Mouse (Mus musculus) neural tube, embryonic 11.5 days (tissue): Measurements from ENCODE around the gene Ttc28. TPM values are rescaled to one million over a fixed set of nuclear protein-coding genes. Genes with fewer than 3 reads are reported as not detected.
A peak's percentile ranks its signal among the peaks of the same experiment; 100 is the strongest.

ENCODE experiments used
- ATAC-seq: fragments of 200-750 bp; cut with Nextera tagmentation; 2 replicates; pipeline ENCODE4 v1.8.0; 2017; ENCODE audit warnings: moderate number of reproducible peaks, mild to moderate bottlenecking, moderate TSS enrichment, moderate library complexity; ENCODE audit not compliant: insufficient read depth, low FRiP score, low TSS enrichment
- DNase-seq: peaks from one replicate; pipeline ENCODE4 v3.0.0-alpha.2; 2015; ENCODE audit warnings: low spot score
- H3K27ac ChIP-seq: fragments of 300-500 bp; sonication (generic); 2 replicates; pipeline ENCODE4 v1.5.1; 2014; ENCODE audit warnings: low read depth, mild to moderate bottlenecking, low read length
- H3K27me3 ChIP-seq: fragments of 300-500 bp; sonication (generic); 2 replicates; pipeline ENCODE4 v1.6.1; 2014; ENCODE audit warnings: mild to moderate bottlenecking, low read length, mixed read lengths; ENCODE audit not compliant: control insufficient read depth, insufficient read depth
- H3K36me3 ChIP-seq: fragments of 300-500 bp; sonication (generic); 2 replicates; pipeline ENCODE4 v1.6.1; 2014; ENCODE audit warnings: mild to moderate bottlenecking, low read length, moderate library complexity, mixed read lengths; ENCODE audit not compliant: control insufficient read depth, insufficient read depth
- H3K4me1 ChIP-seq: fragments of 300-500 bp; sonication (generic); 2 replicates; pipeline ENCODE4 v1.6.1; 2014; ENCODE audit warnings: low read length, mixed read lengths; ENCODE audit not compliant: control insufficient read depth, insufficient read depth
- H3K4me2 ChIP-seq: fragments of 300-500 bp; sonication (generic); 2 replicates; pipeline ENCODE4 v1.6.1; 2014; ENCODE audit warnings: low read depth, mild to moderate bottlenecking, moderate library complexity
- H3K4me3 ChIP-seq: fragments of 300-500 bp; sonication (generic); 2 replicates; pipeline ENCODE4 v1.5.1; 2014; ENCODE audit warnings: low read depth, low read length
- H3K9ac ChIP-seq: fragments of 300-500 bp; sonication (generic); 2 replicates; pipeline ENCODE4 v1.6.1; 2014; ENCODE audit warnings: mild to moderate bottlenecking, low read length
- H3K9me3 ChIP-seq: fragments of 300-500 bp; sonication (generic); 2 replicates; pipeline ENCODE4 v1.6.1; 2016; ENCODE audit warnings: low read length; ENCODE audit not compliant: control insufficient read depth
- WGBS: fragments of 180-500 bp; shearing (Covaris S2); extraction: QIAGEN DNeasy Blood & Tissue Kit; methylation state at CpG from one replicate; pipeline ENCODE4 v1.1.7; 2014; 5-methylcytosine and 5-hydroxymethylcytosine counted together
- polyA plus RNA-seq: library from polyadenylated mRNA; unstranded; fragments of >200 nt; fragmentation: Nextera tagmentation; extraction: Ambion mirVana; gene quantifications from 2 replicates; pipeline ENCODE4 v1.2.1, GENCODE M21; 2014

Gene Ttc28
- polyA plus RNA-seq, 1 experiment from 2014 or later: 16.1 TPM

GRCm38 (mm10) chr5:111139622-111140021, 260.0 kb downstream of the Ttc28 start:
- ATAC-seq (no peak), DNase-seq (no peak)
- H3K4me3 ChIP-seq: no peak overlapping the region
- no peak overlapping the region for H3K9ac ChIP-seq
- no peaks in the 10 kb centered on the region for H3K9me3 ChIP-seq
- WGBS: 61% methylated on average over 14 of the region's 14 CpGs
- H3K4me1 ChIP-seq: peaks cover 39% of the 10 kb centered on the region
- H3K27ac ChIP-seq: 0 out of 2 replicates have a peak overlapping the region, but pooled peaks have one; percentile 49
- H3K36me3 ChIP-seq: no peaks in the 10 kb centered on the region
- no peaks in the 10 kb centered on the region; the same call in 1 of the 2 replicates for H3K27me3 ChIP-seq
- no peak overlapping the region for H3K4me2 ChIP-seq

GRCm38 (mm10) chr5:111141139-111141885, 261.7 kb downstream of the Ttc28 start:
- no peak for DNase-seq
- no peak overlapping the region for H3K9ac ChIP-seq

GRCm38 (mm10) chr5:111142837-111143236, 263.2 kb downstream of the Ttc28 start:
- no peak overlapping the region for H3K4me3 ChIP-seq
- no peaks in the 10 kb centered on the region for H3K36me3 ChIP-seq
- ATAC-seq (no peak), DNase-seq (no peak)
- WGBS: 79% methylated on average over 4 of the region's 4 CpGs
- peaks cover 24% of the 10 kb centered on the region for H3K4me1 ChIP-seq
- no peaks in the 10 kb centered on the region for H3K9me3 ChIP-seq
- no peak overlapping the region for H3K4me2 ChIP-seq
- H3K27me3 ChIP-seq: no peaks in the 10 kb centered on the region; the same call in 1 of the 2 replicates
- H3K27ac ChIP-seq: no peak overlapping the region
- no peak overlapping the region for H3K9ac ChIP-seq

More at GRCm38 (mm10) chr5:111141139-111141885, 261.7 kb downstream of the Ttc28 start:
- no peaks in the 10 kb centered on the region for H3K9me3 ChIP-seq
- peaks cover 38% of the 10 kb centered on the region for H3K4me1 ChIP-seq
- no peak overlapping the region for H3K27ac ChIP-seq
- H3K4me3 ChIP-seq: no peak overlapping the region
- no peaks in the 10 kb centered on the region; the same call in 1 of the 2 replicates for H3K27me3 ChIP-seq
- WGBS: 64% methylated on average over 20 of the region's 20 CpGs
- ATAC-seq: no peak
- no peak overlapping the region for H3K4me2 ChIP-seq
- no peaks in the 10 kb centered on the region for H3K36me3 ChIP-seq

- Histone ChIP-seq H3K9ac (no peak overlapping the region), H3K36me3 (no peaks in the 10 kb centered on the region), H3K4me2 (no peak overlapping the region), H3K4me3 (no peak overlapping the region), H3K27me3 (no peaks in the 10 kb centered on the region; the same call in 1 of the 2 replicates), H3K4me1 (peaks cover 10% of the 10 kb centered on the region), H3K9me3 (no peaks in the 10 kb centered on the region), H3K27ac (no peak overlapping the region)
- no peak for ATAC-seq
- 89% methylated on average over 7 of the region's 7 CpGs for WGBS
- no peak for DNase-seq
Measured at GRCm38 (mm10) chr5:111144411-111144810, 264.8 kb downstream of the Ttc28 start.

GRCm38 (mm10) chr5:111150581-111150980, 271.0 kb downstream of the Ttc28 start:
- ATAC-seq (no peak), DNase-seq (no peak)
- H3K9ac ChIP-seq: no peak overlapping the region
- no peak overlapping the region for H3K4me2 ChIP-seq
- no peaks in the 10 kb centered on the region for H3K27me3 ChIP-seq
- 92% methylated on average over 14 of the region's 14 CpGs for WGBS
- H3K36me3 ChIP-seq: no peaks in the 10 kb centered on the region
- H3K27ac ChIP-seq: no peak overlapping the region
- H3K9me3 ChIP-seq: no peaks in the 10 kb centered on the region
- H3K4me3 ChIP-seq: no peak overlapping the region
- peaks cover 34% of the 10 kb centered on the region for H3K4me1 ChIP-seq

GRCm38 (mm10) chr5:111151882-111152759, 272.5 kb downstream of the Ttc28 start:
- ATAC-seq (no peak), DNase-seq (peak; percentile 45)
- WGBS: 33% methylated on average over 19 of the region's 19 CpGs
- Histone ChIP-seq H3K4me3 (no peak overlapping the region), H3K9me3 (no peaks in the 10 kb centered on the region), H3K4me1 (peaks cover 34% of the 10 kb centered on the region), H3K9ac (no peak overlapping the region; the same call in 1 of the 2 replicates), H3K27ac (no peak overlapping the region), H3K27me3 (no peaks in the 10 kb centered on the region), H3K4me2 (no peak overlapping the region), H3K36me3 (no peaks in the 10 kb centered on the region)

- no peak overlapping the region for H3K27ac ChIP-seq
- peak; percentile 64 for DNase-seq
- 21% methylated on average over 7 of the region's 7 CpGs for WGBS
Measured at GRCm38 (mm10) chr5:111154586-111154985, 275.0 kb downstream of the Ttc28 start.

GRCm38 (mm10) chr5:111155271-111155670, 275.7 kb downstream of the Ttc28 start:
- 83% methylated on average over 4 of the region's 4 CpGs for whole genome bisulfite sequencing
- H3K4me3 ChIP-seq: no peak overlapping the region
- peaks cover 43% of the 10 kb centered on the region for H3K4me1 ChIP-seq
- no peaks in the 10 kb centered on the region for H3K36me3 ChIP-seq
- no peak overlapping the region for H3K9ac ChIP-seq
- no peak overlapping the region for H3K27ac ChIP-seq
- no peaks in the 10 kb centered on the region for H3K9me3 ChIP-seq
- no peaks in the 10 kb centered on the region for H3K27me3 ChIP-seq
- no peak for DNase-seq
- H3K4me2 ChIP-seq: no peak overlapping the region
- no peak for ATAC-seq

More at GRCm38 (mm10) chr5:111154586-111154985, 275.0 kb downstream of the Ttc28 start:
- H3K4me1 ChIP-seq: peaks cover 36% of the 10 kb centered on the region
- no peak overlapping the region for H3K4me2 ChIP-seq
- ATAC-seq: peak; percentile 72; the same call in 1 of the 2 replicates
- no peaks in the 10 kb centered on the region for H3K27me3 ChIP-seq
- no peaks in the 10 kb centered on the region for H3K36me3 ChIP-seq
- H3K9ac ChIP-seq: no peak overlapping the region
- H3K9me3 ChIP-seq: no peaks in the 10 kb centered on the region
- H3K4me3 ChIP-seq: no peak overlapping the region
